Mouse (Mus musculus) embryonic facial prominence, embryonic 11.5 days (tissue): ENCODE results near the gene Mrpl3. TPM values are rescaled to one million over a fixed set of nuclear protein-coding genes. Genes with fewer than 3 reads are reported as not detected.
"Not testable (repeated sequence)": the region's sequence is repeated elsewhere in the genome, so short reads cannot be mapped to it uniquely, and the experiment has no call there.

ENCODE experiments used
- ATAC-seq: fragments of 200-750 bp; cut with Nextera tagmentation; replicated peaks from 2 replicates; pipeline ENCODE4 v1.8.0; 2017; ENCODE audit warnings: low read depth; ENCODE audit not compliant: insufficient number of reproducible peaks, low FRiP score, low TSS enrichment
- DNase-seq: peaks from one replicate; pipeline ENCODE4 v3.0.0-alpha.2; 2015; ENCODE audit warnings: low spot score
- H3K27ac ChIP-seq: fragments of 300-500 bp; sonication (generic); replicated peaks from 2 replicates; pipeline ENCODE4 v1.5.1; 2014; ENCODE audit warnings: mild to moderate bottlenecking, low read depth, low read length, control low read depth
- H3K27me3 ChIP-seq: fragments of 300-500 bp; sonication (generic); 2 replicates; pipeline ENCODE4 v1.6.1; 2014; ENCODE audit warnings: mild to moderate bottlenecking, low read length, moderate library complexity, mixed read lengths; ENCODE audit not compliant: control insufficient read depth, insufficient read depth
- H3K36me3 ChIP-seq: fragments of 300-500 bp; sonication (generic); replicated peaks from 2 replicates; pipeline ENCODE4 v1.6.1; 2014; ENCODE audit warnings: low read depth, mild to moderate bottlenecking, low read length, moderate library complexity, mixed read lengths; ENCODE audit not compliant: control insufficient read depth, insufficient read depth
- H3K4me1 ChIP-seq: fragments of 300-500 bp; sonication (generic); 2 replicates; pipeline ENCODE4 v1.6.1; 2014; ENCODE audit warnings: low read length, mixed read lengths; ENCODE audit not compliant: control insufficient read depth, insufficient read depth
- H3K4me2 ChIP-seq: fragments of 300-500 bp; sonication (generic); 2 replicates; pipeline ENCODE4 v1.6.1; 2014; ENCODE audit warnings: low read depth, mild to moderate bottlenecking, control low read depth, low read length, moderate library complexity
- H3K4me3 ChIP-seq: fragments of 300-500 bp; sonication (generic); 2 replicates; pipeline ENCODE4 v1.5.1; 2014; ENCODE audit warnings: low read depth, low read length, control low read depth
- H3K9ac ChIP-seq: fragments of 300-500 bp; sonication (generic); replicated peaks from 2 replicates; pipeline ENCODE4 v1.6.1; 2014; ENCODE audit warnings: mild to moderate bottlenecking, control low read depth, low read length
- H3K9me3 ChIP-seq: fragments of 300-500 bp; sonication (generic); replicated peaks from 2 replicates; pipeline ENCODE4 v1.6.1; 2016; ENCODE audit warnings: mild to moderate bottlenecking, low read length, inconsistent platforms, mixed read lengths; ENCODE audit not compliant: control insufficient read depth
- WGBS: fragments of 180-500 bp; shearing (Covaris S2); extraction: QIAGEN DNeasy Blood & Tissue Kit; methylation state at CpG from one replicate; pipeline ENCODE4 v1.1.7; 2014; 5-methylcytosine and 5-hydroxymethylcytosine counted together
- polyA plus RNA-seq: library from polyadenylated mRNA; unstranded; fragments of >200 nt; fragmentation: Nextera tagmentation; extraction: Ambion mirVana; gene quantifications from 2 replicates; pipeline ENCODE4 v1.2.1, GENCODE M21; 2014

Mrpl3 gene
- polyA plus RNA-seq, 1 experiment from 2014 or later, result 126 TPM

- H3K27ac ChIP-seq, result no peak overlapping the region
- no peaks in the 10 kb centered on the region for H3K27me3 ChIP-seq
- H3K4me1 ChIP-seq, result no peaks in the 10 kb centered on the region
- no peak overlapping the region for H3K4me3 ChIP-seq
- H3K36me3 ChIP-seq, result no peaks in the 10 kb centered on the region; the same call in 1 of the 2 replicates
- 87% methylated on average over 4 of the region's 4 CpGs for WGBS
- no peaks in the 10 kb centered on the region for H3K9me3 ChIP-seq
- no peak overlapping the region for H3K4me2 ChIP-seq
- H3K9ac ChIP-seq, result no peak overlapping the region
- no peak for ATAC-seq
- DNase-seq, result no peak
Measured at GRCm38 (mm10) chr9:105078460-105078859, 25.4 kb downstream of the Mrpl3 start.

GRCm38 (mm10) chr9:105080246-105080645 is 27.2 kb downstream of the Mrpl3 start:
- WGBS, result 88% methylated on average over 3 of the region's 3 CpGs
- Histone ChIP-seq H3K4me2 (no peak overlapping the region), H3K27me3 (no peaks in the 10 kb centered on the region), H3K36me3 (no peaks in the 10 kb centered on the region; the same call in 1 of the 2 replicates), H3K9me3 (no peaks in the 10 kb centered on the region), H3K27ac (no peak overlapping the region), H3K9ac (no peak overlapping the region), H3K4me1 (no peaks in the 10 kb centered on the region), H3K4me3 (no peak overlapping the region)
- DNase-seq (no peak), ATAC-seq (no peak)

- WGBS, result 44% methylated on average over 15 of the region's 15 CpGs
- ATAC-seq (no peak), DNase-seq (no peak)
- Histone ChIP-seq H3K4me3 (no peak overlapping the region), H3K9ac (no peak overlapping the region), H3K4me1 (no peaks in the 10 kb centered on the region), H3K9me3 (no peaks in the 10 kb centered on the region), H3K27ac (no peak overlapping the region), H3K27me3 (no peaks in the 10 kb centered on the region), H3K4me2 (no peak overlapping the region), H3K36me3 (no peaks in the 10 kb centered on the region)
Measured at GRCm38 (mm10) chr9:105100807-105101570, 48.0 kb downstream of the Mrpl3 start.

GRCm38 (mm10) chr9:105101911-105102310 is 48.9 kb downstream of the Mrpl3 start:
- H3K4me1 ChIP-seq, result no peaks in the 10 kb centered on the region
- DNase-seq, result no peak
- no peak overlapping the region for H3K4me3 ChIP-seq
- no peak overlapping the region for H3K27ac ChIP-seq
- no peak for ATAC-seq
- no peak overlapping the region for H3K9ac ChIP-seq
- WGBS, result 67% methylated on average over 1 of the region's 1 CpGs
- no peaks in the 10 kb centered on the region for H3K9me3 ChIP-seq
- H3K36me3 ChIP-seq, result no peaks in the 10 kb centered on the region
- H3K4me2 ChIP-seq, result no peak overlapping the region
- H3K27me3 ChIP-seq, result no peaks in the 10 kb centered on the region

- Histone ChIP-seq H3K4me3 (no peak overlapping the region), H3K9ac (no peak overlapping the region), H3K27me3 (no peaks in the 10 kb centered on the region), H3K4me1 (no peaks in the 10 kb centered on the region), H3K4me2 (no peak overlapping the region), H3K36me3 (no peaks in the 10 kb centered on the region), H3K27ac (no peak overlapping the region), H3K9me3 (no peaks in the 10 kb centered on the region)
- DNase-seq (no peak), ATAC-seq (no peak)
- 92% methylated on average over 5 of the region's 5 CpGs for WGBS
Measured at GRCm38 (mm10) chr9:105103893-105104292, 50.9 kb downstream of the Mrpl3 start.

GRCm38 (mm10) chr9:105125206-105125605 is 72.2 kb downstream of the Mrpl3 start:
- not testable (repeated sequence) for H3K36me3 ChIP-seq, H3K27ac ChIP-seq, H3K4me3 ChIP-seq, H3K9me3 ChIP-seq, H3K9ac ChIP-seq, H3K4me2 ChIP-seq, ATAC-seq, DNase-seq, H3K4me1 ChIP-seq, H3K27me3 ChIP-seq
- 82% methylated on average over 3 of the region's 3 CpGs for WGBS

Other genes starting within 250 kb of the Mrpl3 start
- gene Nudt16, start 78.6 kb downstream of the Mrpl3 start, polyA plus RNA-seq, result 10.2 and 12.0 TPM in 2 replicates
- not detected in 2 replicates for gene 1700080E11Rik, start 91.9 kb downstream of the Mrpl3 start, polyA plus RNA-seq